Mouse (Mus musculus) spleen, adult 12 weeks (tissue): Measurements from ENCODE around the gene Gm5797.
"Not testable (repeated sequence)": the region's sequence is repeated elsewhere in the genome, so short reads cannot be mapped to it uniquely, and the experiment has no call there.

Experiments used
- DNase-seq: peaks from one replicate; pipeline ENCODE4 v3.0.0; 2022; ENCODE audit warnings: low spot score

Gene Gm5797

DNA sequence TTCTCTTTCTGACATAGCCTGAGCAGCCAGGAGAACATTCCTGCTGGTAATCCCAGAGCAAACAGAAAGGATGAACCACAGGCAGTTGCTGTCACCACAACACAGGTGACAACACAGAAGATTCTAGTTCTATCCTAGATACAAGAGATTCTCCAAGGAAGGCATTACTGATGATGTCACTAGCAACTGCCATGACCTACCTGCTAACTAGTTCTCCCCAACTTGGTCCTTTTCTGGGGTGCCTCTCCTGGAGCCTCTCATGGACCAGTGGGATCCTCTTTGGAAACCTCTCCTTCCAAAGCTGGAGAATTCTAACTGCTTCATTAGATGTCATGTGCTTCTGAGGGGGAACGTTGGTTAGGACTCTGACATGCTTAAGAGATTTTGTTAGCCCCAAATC is at the start of gene Gm5797:
TSS of gene Gm5797 (minus strand) at position 101 of the 400 bp plus-strand sequence.
- DNase-seq, result not testable (repeated sequence)

DNA sequence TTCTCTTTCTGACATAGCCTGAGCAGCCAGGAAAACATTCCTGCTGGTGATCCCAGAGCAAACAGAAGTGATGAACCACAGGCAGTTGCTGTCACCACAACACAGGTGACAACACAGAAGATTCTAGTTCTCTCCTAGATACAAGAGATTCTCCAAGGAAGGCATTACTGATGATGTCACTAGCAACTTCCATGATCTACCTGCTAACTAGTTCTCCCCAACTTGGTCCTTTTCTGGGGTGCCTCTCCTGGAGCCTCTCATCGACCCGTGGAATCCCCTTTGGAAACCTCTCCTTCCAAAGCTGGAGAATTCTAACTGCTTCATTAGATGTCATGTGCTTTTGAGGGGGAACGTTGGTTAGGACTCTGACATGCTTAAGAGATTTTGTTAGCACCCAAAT is 32.8 kb upstream of the Gm5797 start, which contains the start of gene Gm8374:
TSS of gene Gm8374 (minus strand) at position 101 of the 400 bp plus-strand sequence.
- DNase-seq, result not testable (repeated sequence)

DNA sequence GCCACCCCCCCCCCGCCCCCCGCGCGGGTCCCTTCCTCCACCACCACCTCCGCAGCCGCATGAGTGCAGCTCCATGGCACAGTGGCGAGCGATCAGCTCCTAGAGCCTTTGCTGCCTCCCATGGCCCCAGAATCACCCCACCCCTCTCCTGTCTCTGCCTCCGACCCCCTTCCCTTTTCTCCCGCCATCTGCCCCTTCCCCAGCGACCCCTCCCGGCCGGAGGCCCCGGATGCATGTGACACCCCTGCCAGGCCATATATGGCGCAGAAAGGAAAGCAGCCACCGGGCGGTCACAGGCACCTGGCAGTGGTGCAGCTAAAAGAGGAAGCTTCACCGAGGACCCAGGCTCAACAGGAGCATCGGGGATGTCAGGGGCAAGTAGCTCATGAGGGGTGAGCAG is 17.1 kb downstream of the Gm5797 start:
- not testable (repeated sequence) for DNase-seq

DNA sequence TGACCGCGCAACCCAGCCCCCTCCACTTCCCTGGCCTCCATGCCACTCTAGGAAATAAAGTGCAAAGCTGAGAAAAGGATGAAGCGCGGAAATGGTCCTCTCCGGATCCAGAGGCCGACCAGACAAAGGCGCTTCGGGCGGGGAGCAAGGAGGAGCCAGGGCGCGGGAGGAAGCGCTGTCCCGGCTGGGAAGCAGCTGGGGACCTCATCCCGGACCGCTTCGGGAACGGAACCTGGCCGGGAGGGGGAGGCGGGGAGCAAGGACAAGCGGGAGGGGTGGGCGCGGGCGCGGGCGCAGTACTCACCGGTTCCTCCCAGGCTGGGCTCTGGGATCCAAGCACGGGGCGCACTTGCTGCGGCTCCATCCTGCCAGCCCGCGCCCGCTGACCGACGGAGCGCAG is 17.5 kb downstream of the Gm5797 start, which contains the start of gene Gm3739:
TSS of gene Gm3739 (minus strand) at position 389 of the 400 bp plus-strand sequence.
- DNase-seq, result not testable (repeated sequence)
